Mouse (Mus musculus) heart, adult 2 months (tissue): ENCODE data around the gene Odf2. TPM values are rescaled to one million over a fixed set of nuclear protein-coding genes. Genes with fewer than 3 reads are reported as not detected.
A peak's percentile ranks its signal among the peaks of the same experiment; 100 is the strongest.

Experiments
- DNase-seq, 2 experiments: peaks; one replicate each; pipeline ENCODE4 v3.0.0; 2021
- H3K27ac ChIP-seq: fragments of 200-600 bp; 2 replicates; pipeline ENCODE4 v1.8.1; 2022
- H3K27me3 ChIP-seq: fragments of 200-500 bp; 2 replicates; pipeline ENCODE4 v1.6.1; 2012; ENCODE audit warnings: mild to moderate bottlenecking, low read length, inconsistent platforms, mixed read lengths; ENCODE audit not compliant: control insufficient read depth, insufficient read depth
- H3K36me3 ChIP-seq: fragments of 200-500 bp; 2 replicates; pipeline ENCODE4 v1.6.1; 2012; ENCODE audit warnings: low read length, inconsistent platforms; ENCODE audit not compliant: control insufficient read depth, insufficient read depth
- H3K4me1 ChIP-seq: fragments of 200-500 bp; 2 replicates; pipeline ENCODE4 v1.6.1; 2011; ENCODE audit warnings: low read length; ENCODE audit not compliant: control insufficient read depth, insufficient read depth
- H3K4me3 ChIP-seq: fragments of 200-600 bp; 2 replicates; pipeline ENCODE4 v1.8.1; 2022
- H3K79me2 ChIP-seq: fragments of 200-500 bp; replicated peaks from 2 replicates; pipeline ENCODE4 v1.6.1; 2012; ENCODE audit warnings: mild to moderate bottlenecking, inconsistent platforms, low read length, moderate library complexity, mixed read lengths; ENCODE audit not compliant: control insufficient read depth, insufficient read depth
- H3K9ac ChIP-seq: fragments of 200-500 bp; 2 replicates; pipeline ENCODE4 v1.6.1; 2012; ENCODE audit warnings: low read depth, mild to moderate bottlenecking, control low read depth, inconsistent platforms, low read length, mixed read lengths
- CTCF ChIP-seq: fragments of 200-600 bp; IDR thresholded peaks from 2 replicates; pipeline ENCODE4 v1.8.1; 2022; ENCODE audit warnings: antibody characterized with exemption, mild to moderate bottlenecking, moderate library complexity
- EP300 ChIP-seq: fragments of 200-500 bp; IDR thresholded peaks from 2 replicates; pipeline ENCODE4 v1.6.1; 2011; ENCODE audit warnings: low read depth, low read length, control low read depth; ENCODE audit not compliant: insufficient read depth
- POLR2A ChIP-seq: fragments of 200-500 bp; IDR thresholded peaks from 2 replicates; pipeline ENCODE4 v1.6.1; 2011; ENCODE audit warnings: mild to moderate bottlenecking, low read depth, low read length, control low read depth; ENCODE audit not compliant: insufficient read depth
- WGBS: fragments of 180-500 bp; shearing (Covaris S2); methylation state at CpG from one replicate; pipeline ENCODE4 v1.1.7; 2018; 5-methylcytosine and 5-hydroxymethylcytosine counted together
- intact Hi-C: fragments of 180-260 bp; cut with DNase I; formaldehyde crosslinking; loops from one replicate; pipeline ENCODE4 v1.15.1; 2025
- polyA plus RNA-seq: library from polyadenylated mRNA; depleted of rRNA; stranded (reverse); fragments of >200 nt; gene quantifications from 2 replicates; pipeline ENCODE4 v1.2.3, GENCODE M21; 2012
- total RNA-seq, 2 experiments: library from RNA; stranded (reverse); gene quantifications; 2 replicates each; pipeline ENCODE4 v1.2.3; 2021

The Odf2 gene
- total and polyA plus RNA-seq, 3 experiments, result 16.6 to 22.3 (median 20.1) TPM

GRCm38 (mm10) chr2:29965250-29965843 is 76.3 kb downstream of the Odf2 start, which contains the start of gene Sptan1:
Gene Sptan1, plus strand, starts transcription at chr2:29965560.
- intact Hi-C loops, result loop anchor here (2.0 to 10.0 kb wide), 3 partner anchors 21 to 141 kb away; partner anchors contain the start of genes Gle1 and Urm1
- TF ChIP-seq EP300 (no peak), POLR2A (peak; percentile 95)
- Histone ChIP-seq H3K27ac (peak within 1 kb of the TSS; percentile 100), H3K36me3 (peaks cover 38% of the 10 kb centered on the region), H3K79me2 (peaks cover 3% of the 10 kb centered on the region), H3K27me3 (no peaks in the 10 kb centered on the region), H3K4me1 (peaks cover 19% of the 10 kb centered on the region), H3K4me3 (peak within 1 kb of the TSS; percentile 97), H3K9ac (peak within 1 kb of the TSS; percentile 95)
- under 1% methylated on average over 81 of the region's 82 CpGs for WGBS
- peak; percentile 98 to 99 for DNase-seq

GRCm38 (mm10) chr2:29965906-29966305 is 76.9 kb downstream of the Odf2 start:
- Histone ChIP-seq H3K27ac (peak overlapping the region; percentile 100), H3K4me3 (peak overlapping the region; percentile 97), H3K4me1 (peaks cover 21% of the 10 kb centered on the region), H3K9ac (peak overlapping the region; percentile 95), H3K79me2 (peaks cover 3% of the 10 kb centered on the region), H3K27me3 (no peaks in the 10 kb centered on the region), H3K36me3 (peaks cover 41% of the 10 kb centered on the region)
- under 1% methylated on average over 34 of the region's 41 CpGs for WGBS
- TF ChIP-seq CTCF, result peak; percentile 43
- no peak for TF ChIP-seq POLR2A
- DNase-seq, result peak; percentile 69 to 74
- intact Hi-C loops, result loop anchor here (2.0 to 10.0 kb wide), 3 partner anchors 21 to 141 kb away; partner anchors contain the start of genes Gle1 and Urm1

- H3K27ac ChIP-seq, result peak overlapping the region; percentile 100
Measured at GRCm38 (mm10) chr2:29966826-29967225, 77.8 kb downstream of the Odf2 start.

GRCm38 (mm10) chr2:29967768-29968167 is 78.7 kb downstream of the Odf2 start:
- Histone ChIP-seq H3K4me3 (peak overlapping the region; percentile 97), H3K36me3 (peaks cover 55% of the 10 kb centered on the region), H3K79me2 (peaks cover 3% of the 10 kb centered on the region), H3K27me3 (no peaks in the 10 kb centered on the region), H3K27ac (peak overlapping the region; percentile 16; the same call in 1 of the 2 replicates), H3K4me1 (peaks cover 31% of the 10 kb centered on the region), H3K9ac (peak overlapping the region; percentile 76)
- 7% methylated on average over 5 of the region's 5 CpGs for WGBS
- peak in 1 of 2 experiments; percentile 11 for DNase-seq
- intact Hi-C loops, result loop anchor here (10.0 kb wide), 1 partner anchor 143 kb away; the partner anchor contains the start of gene Urm1
- no peak for TF ChIP-seq CTCF
- TF ChIP-seq EP300, result 0 out of 2 replicates have a peak, but pooled peaks have one; percentile 25
- TF ChIP-seq POLR2A, result peak; percentile 37; the same call in 1 of the 2 replicates

More at GRCm38 (mm10) chr2:29966826-29967225, 77.8 kb downstream of the Odf2 start:
- Histone ChIP-seq H3K9ac (no peak overlapping the region), H3K27me3 (no peaks in the 10 kb centered on the region), H3K4me1 (peaks cover 24% of the 10 kb centered on the region), H3K4me3 (peak overlapping the region; percentile 97), H3K36me3 (peaks cover 49% of the 10 kb centered on the region), H3K79me2 (peaks cover 3% of the 10 kb centered on the region)
- 20% methylated on average over 2 of the region's 2 CpGs for WGBS
- no peak for DNase-seq
- intact Hi-C loops, result loop anchor here (10.0 kb wide), 1 partner anchor 142 kb away; the partner anchor contains the start of gene Urm1
- no peak for TF ChIP-seq EP300

- Histone ChIP-seq H3K4me3 (no peak overlapping the region; the same call in 1 of the 2 replicates), H3K9ac (peak overlapping the region; percentile 27; the same call in 1 of the 2 replicates), H3K79me2 (peaks cover 3% of the 10 kb centered on the region), H3K4me1 (peaks cover 32% of the 10 kb centered on the region), H3K27ac (peak overlapping the region; percentile 29; the same call in 1 of the 2 replicates), H3K27me3 (no peaks in the 10 kb centered on the region), H3K36me3 (peaks cover 57% of the 10 kb centered on the region)
- peak in 1 of 2 experiments; percentile 14 for DNase-seq
- WGBS, result 21% methylated on average over 5 of the region's 5 CpGs
- TF ChIP-seq POLR2A, result 0 out of 2 replicates have a peak, but pooled peaks have one; percentile 27
- no peak for TF ChIP-seq CTCF
- intact Hi-C loops, result loop anchor here (10.0 kb wide), 1 partner anchor 144 kb away; the partner anchor contains the start of gene Urm1
Measured at GRCm38 (mm10) chr2:29968638-29969037, 79.6 kb downstream of the Odf2 start.
